Mouse (Mus musculus): Measurements from ENCODE around the gene Wbp11.
"Not testable (repeated sequence)": the region's sequence is repeated elsewhere in the genome, so short reads cannot be mapped to it uniquely, and the experiment has no call there.

The Wbp11 gene

DNA sequence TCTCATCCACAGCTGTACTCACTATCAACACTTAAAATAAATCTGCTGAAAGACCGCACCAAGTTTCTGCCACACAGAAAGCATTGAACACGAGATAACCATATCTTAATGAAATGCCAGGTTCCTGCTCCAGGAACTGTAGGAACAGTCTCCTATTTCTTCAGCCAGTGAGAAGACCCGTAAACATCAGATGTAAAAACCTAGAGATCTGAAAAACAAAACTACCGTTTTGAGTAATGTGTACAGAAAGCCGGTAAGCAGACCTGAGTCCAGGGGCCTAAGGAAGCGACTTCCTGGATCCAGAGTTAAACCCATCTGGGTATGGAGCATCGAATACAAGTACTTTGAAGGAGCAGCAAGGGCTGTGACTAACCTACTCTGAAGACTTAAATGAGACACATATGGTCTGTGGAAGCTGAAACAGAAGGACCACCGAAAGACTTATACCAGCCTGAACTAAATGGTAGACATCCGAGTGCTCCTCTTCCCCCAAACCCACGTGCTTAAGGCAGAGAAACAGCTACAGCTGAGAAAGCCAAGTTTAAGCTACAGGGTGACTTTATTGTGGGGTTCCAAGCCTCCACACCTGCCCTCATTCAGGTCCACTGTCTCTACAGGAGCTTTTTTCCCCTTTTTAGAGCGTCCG lies 24.8 kb downstream of the Wbp11 start:
- DNase-seq (ENCODE audit: low spot score), result peak; percentile 57

DNA sequence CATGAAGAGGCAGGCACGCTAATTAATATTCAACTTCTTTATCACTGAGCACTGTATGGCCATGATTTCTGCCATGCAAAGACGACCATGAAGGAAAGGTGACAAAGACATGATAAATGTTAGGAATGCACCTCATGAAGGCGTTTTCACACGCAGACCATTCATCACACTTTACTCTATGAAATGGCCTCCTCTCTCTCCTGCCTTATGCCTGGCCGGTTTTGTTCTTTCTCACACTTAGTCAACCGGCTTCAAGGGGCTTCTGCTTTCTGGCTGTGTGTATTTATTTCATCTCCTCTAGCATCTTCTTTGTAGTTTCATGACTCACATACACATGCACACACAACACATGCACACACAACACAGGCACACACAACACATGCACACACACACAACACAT lies 26.8 kb downstream of the Wbp11 start:
- DNase-seq (ENCODE audit: low spot score), result no peak

DNA sequence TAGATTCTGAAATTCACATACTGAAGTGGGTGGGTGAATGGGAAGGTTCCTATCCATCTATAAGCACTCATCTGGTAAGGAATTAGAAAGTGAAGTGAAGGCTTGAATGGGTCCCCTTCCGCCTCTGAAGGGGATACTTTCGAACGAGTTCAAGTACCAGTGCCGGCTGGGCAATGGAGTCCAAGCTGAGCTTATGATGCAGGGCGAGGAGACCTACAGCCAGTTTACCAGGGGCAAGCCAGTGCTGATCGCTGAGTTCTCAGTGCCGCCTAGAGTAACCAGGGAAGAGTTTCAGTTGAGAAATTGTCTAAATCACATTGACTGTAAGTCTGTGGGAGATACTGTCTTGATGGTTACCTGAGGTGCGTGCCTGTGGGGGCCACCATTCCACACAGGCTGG lies 27.3 kb downstream of the Wbp11 start:
- no peak for DNase-seq (ENCODE audit: low spot score)

DNA sequence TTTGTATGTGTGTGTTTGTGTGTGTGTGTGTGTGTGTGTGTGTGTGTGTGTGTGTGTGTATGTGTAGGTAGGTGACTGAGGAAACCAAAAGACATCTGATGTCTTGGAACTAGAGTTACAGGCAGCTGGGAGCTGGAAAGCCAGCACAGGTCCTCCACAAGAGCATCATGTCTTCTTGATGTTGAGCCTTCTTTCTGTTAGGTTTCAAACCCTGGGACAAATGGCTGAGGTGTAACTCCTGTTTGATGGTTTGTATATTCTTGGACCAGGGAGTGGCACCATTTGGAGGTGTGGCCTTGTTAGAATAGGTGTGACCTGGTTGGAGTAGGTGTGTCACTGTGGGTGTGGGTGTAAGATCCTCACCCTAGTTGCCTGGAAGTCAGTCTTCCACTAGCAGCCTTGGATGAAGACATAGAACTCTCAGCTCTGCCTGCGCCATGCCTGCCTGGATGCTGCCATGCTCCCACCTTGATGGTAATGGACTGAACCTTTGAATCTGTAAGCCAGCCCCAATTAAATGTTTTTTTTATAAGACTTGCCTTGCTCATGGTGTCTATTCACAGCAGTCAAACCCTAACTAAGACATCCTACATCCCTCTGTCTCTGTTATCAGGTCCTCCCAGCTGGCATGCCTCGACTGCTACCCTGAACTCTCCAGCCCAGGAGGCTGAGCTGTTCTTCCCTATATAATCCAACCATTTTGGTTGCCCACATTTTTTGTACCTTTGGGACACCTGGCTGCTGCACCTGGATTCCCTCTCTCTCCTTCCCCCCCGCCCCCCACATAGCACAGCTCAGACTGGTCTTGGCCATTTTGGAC lies 29.9 kb downstream of the Wbp11 start:
- DNase-seq (ENCODE audit: low spot score), result not testable (repeated sequence)

DNA sequence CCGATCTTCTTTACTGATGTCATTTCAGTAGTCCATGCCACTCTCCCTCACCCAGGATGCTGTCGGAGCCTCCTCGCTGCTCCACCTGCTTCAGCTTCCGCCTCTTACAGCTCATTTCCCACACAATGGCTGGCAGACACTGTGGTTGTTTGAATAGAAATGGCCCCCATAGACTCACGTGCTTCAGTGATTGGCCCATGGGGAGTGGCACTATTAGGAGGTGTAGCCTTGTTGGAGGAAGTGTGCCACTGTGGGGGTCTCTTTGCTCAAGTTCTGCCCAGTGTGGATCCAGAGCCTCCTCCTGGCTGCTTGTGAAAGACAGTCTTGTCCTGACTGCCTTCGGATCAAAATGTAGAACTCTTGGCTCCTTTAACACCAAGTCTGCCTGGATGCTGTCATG lies 32.2 kb downstream of the Wbp11 start:
- DNase-seq (ENCODE audit: low spot score), result no peak

DNA sequence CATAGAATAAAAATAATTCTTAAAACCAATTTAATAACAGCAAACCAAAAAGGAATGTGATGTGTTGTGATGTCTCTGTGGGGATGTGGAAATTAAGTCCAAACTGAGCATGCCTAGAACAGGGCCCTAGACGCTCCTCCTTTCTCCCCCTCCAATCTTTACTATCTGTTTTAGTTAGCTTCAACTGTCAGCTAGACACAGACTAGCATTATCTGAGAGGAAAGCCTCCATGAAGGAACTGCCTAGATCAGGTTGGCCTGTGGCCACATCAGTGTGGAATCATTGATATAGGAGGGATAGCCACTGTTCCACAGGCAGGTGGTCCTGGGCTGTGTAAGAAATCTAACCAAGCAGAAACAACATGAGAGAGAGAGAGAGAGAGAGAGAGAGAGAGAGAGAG lies 32.9 kb downstream of the Wbp11 start:
- DNase-seq (ENCODE audit: low spot score), result no peak

DNA sequence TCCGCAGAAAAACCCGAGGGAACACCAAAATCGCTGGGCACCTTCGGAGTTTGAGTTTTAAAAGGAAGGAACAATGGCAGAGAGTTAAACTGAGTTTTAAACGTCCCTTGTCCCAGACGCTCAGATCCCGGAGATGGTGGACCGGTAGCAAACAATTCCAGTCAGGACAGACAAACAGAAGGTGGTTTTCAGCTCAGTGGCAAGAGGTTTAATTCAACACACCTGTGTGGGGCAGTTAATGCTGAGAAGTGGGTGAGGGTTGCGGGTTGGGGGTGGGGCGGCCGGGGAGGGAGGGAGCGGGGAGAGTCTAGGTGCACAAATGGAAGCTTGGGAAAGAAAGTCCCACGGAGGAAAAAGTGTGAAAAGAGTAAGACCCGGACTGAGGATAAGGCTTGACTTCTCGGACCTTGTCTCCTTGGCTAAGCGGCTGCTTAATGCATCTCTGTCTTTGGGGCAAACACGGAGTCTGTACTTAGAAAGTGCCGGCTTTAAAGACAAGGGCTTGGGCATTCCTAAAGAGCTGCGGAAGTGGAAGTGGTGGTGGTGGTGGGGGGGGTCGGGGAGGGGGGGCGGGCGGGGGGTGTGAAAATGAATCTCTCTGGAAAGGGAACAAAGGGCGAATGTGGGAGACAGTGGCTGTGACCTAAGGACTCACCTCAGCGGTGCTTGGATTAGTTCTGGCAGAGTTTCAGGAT lies 34.1 kb downstream of the Wbp11 start:
- no peak for DNase-seq (ENCODE audit: low spot score)

DNA sequence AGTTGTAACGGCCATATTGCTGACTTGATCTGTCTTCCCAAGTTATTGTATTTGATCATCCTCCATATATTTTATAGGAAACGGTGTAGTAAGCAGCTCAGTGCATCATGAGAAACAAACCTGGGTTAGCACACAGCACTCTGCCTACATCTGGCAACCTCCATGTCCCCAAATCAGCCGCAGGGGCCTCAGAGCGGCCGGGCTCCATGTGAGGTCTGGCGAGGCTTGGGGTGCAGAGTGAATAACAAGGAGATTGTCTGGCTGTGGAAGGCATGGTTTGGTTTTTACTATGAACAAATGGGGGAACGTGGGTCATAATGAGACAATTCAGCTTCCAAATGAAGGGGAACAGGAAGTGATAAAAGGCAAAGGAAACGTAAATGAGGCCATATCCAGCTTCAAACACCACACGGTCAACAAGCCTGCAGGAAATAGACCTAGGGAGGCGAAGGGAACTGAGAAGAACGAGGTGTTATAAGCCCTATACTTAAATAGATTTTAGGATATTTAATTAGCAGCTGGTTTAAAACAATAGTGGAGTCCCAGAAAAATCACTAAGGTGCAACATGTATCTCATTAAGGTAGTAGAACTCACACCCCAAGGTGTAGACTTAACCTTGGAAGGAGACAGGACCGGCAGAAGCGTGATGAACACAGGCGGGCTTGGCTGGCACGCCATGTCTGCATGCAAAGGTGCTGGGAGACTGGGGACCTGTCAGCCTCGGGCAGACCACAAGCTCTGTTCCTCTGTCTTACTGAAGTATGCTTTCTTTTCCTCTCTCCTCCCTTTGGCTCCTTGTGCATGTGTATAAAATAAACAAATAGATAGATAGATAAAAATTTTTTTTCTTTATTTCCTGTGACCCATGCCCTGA lies 34.9 kb downstream of the Wbp11 start:
- DNase-seq (ENCODE audit: low spot score), result no peak

DNA sequence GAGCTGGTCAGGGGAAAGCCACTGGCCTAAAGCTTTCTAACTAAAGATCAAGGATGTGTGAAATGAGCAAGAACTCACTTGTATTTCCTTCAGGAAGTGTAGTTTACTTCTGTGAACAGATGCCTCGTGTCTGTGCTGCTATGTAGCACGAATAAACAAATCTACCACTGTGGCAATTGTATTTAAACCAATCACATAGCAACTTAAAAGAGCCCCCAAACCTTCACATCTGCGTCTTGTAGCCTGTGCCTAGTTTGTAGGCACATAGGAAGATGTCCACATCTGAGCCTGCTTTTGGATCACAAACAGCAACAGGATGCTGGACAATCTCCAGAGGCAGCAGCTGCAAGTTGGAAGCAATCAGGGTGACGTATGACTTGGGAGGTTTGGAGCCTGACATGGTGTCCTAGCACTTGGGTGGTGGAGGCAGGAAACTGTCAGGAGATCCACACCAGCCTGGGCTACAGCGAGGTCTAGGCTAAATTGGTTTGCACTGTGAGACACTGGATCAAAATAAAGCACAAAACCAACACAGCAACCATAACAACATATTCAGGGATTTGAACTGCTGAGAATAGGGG lies 38.6 kb downstream of the Wbp11 start:
- DNase-seq (ENCODE audit: low spot score), result no peak

DNA sequence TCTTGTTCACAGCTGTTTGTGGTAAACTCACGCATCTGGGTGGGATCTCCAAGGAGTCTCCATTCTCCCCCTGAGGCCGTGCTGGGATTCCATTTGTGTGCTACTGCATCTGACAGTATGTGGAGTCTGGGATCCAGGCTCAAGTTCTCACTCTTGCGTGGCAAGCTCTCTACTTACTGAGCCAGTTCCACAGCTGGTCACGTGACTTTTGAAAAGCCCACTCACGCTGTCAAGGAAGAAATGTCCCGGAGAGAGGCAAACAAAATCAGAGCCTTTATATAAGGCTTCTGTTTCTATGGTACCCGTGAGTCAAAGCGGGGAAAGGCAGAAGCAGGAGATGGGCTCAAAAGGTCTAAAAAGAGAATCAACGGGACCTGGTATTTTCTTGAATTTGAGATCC lies 45.3 kb downstream of the Wbp11 start:
- no peak for DNase-seq (ENCODE audit: low spot score)

DNA sequence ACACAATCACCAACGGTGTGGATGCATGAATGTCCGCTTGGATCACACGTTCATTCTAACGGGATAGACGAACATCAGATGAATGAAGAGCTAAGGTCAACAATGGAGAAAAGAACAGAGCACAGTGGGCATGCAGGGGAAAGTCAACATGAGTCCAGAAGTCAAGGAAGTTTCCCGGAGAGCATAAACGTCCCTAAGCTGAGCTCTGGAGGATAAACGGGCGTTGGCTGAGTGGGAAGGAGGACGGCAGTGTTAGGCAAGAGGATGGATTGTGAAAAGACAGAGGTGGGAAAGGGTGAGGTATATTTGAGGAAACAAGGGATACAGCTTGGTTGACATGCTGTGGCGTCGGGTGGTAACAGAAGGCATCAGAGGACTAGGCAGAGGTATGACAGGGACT lies 45.9 kb downstream of the Wbp11 start:
- no peak for DNase-seq (ENCODE audit: low spot score)

DNA sequence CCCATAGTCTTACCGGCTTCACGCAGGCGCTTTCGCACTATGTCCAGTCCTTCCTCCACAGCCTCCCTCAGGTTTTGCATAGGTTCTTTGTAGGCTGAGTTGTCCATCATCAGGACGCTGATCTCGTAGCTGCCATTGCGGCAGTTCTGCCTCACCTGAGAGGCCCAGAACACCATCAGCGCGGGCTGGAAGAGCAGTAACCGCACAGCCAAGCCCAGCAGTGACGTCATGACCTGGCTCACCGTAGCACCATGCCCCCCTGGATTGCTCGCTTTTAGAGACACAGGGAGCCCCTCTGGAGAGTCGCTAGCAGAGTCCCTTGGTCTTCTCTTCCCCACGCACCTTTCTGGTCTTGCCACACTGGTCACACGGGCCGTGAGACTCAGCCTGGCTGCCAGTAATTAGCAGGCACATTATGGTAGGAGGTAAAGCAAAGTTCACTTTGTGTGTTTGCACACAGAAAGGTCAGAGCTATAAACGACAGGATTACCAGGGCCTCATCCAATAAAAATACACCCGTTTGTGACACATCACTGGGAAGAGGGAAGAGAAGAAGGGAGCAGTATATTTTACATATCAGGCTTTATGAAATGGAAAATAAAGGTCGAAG lies 46.6 kb downstream of the Wbp11 start, which contains the start of gene Gucy2c:
Gene Gucy2c, minus strand, starts transcription at position 389 of the 610 bp plus-strand sequence.
- DNase-seq (ENCODE audit: low spot score), result no peak

DNA sequence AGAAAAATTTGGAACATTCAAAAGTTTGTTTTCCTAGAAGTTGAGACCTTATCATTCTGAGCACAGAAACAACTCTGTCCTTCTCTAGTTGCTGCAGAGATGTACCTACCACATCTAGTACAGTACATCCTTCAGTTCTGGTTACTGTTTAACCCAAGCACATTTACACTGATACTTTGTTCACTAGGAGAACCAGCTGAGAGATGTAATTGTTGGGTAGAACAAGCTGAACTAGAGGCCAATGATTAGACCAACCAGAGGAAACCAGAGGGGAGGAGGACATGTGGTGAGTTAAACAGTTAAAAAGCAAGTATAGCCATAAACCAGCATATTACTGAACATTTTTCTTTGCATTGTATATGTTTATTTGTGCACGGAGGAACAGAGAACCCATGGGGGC lies 51.6 kb downstream of the Wbp11 start:
- no peak for DNase-seq (ENCODE audit: low spot score)

DNA sequence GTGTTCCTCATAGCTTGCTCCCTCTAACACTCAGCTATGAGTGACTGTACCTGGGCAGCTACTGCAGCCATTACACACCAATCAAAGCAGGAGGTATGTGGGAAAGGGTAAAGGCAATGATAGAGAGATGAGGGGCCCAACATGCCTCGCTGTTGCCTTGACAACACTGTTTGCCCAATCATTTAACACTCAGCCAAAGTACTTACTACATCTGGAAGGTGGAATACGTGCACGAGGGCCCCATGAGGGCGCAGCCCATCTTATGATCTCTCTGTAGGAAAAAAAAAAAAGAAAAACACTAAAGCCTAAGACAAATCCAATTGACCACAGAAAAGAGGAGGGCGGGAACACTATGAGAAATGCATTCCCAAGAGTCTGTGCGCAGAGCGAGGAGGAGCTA lies 58.2 kb downstream of the Wbp11 start:
- no peak for DNase-seq (ENCODE audit: low spot score)

DNA sequence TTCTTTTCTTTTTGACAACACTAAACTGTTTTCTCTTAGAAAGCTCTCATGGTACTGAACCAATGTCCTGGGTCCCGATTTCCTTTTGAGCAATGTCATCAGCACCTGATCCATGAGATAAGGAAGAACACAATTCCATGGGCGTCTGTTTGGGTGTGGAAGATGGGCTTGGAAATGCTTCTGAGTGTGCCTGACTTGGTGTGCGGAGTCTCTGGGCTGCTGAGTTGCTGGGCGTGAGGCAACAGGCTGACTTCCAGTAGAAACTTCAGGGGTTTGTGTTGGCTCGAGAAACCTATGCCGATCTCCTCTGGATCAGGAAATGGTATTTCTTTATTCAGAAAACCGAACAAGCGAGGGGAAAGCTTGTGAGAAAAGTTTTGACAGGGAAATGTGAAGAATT lies 58.9 kb downstream of the Wbp11 start:
- DNase-seq (ENCODE audit: low spot score), result no peak

DNA sequence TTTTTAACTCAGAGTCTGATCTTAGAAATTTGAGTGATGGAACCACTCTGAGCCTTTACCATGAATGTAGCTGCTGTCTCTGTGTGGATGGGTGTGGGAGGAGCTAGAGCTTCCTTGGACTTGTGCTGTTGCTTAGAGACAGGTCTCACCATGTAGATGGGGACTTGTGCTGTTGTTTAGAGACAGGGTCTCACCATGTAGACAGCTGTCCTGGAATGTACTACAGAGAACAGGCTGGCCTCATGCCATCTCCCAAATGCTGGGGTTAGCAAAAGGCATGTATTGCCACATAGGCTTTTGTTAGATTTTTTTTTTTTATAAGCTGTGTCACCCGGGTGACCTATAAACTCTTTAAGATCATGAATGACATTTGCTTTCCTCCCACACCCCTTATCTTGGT lies 64.1 kb downstream of the Wbp11 start:
- DNase-seq (ENCODE audit: low spot score), result no peak
